ENCODE assay signal across 8 mouse cellular contexts in the genomic region with DNA sequence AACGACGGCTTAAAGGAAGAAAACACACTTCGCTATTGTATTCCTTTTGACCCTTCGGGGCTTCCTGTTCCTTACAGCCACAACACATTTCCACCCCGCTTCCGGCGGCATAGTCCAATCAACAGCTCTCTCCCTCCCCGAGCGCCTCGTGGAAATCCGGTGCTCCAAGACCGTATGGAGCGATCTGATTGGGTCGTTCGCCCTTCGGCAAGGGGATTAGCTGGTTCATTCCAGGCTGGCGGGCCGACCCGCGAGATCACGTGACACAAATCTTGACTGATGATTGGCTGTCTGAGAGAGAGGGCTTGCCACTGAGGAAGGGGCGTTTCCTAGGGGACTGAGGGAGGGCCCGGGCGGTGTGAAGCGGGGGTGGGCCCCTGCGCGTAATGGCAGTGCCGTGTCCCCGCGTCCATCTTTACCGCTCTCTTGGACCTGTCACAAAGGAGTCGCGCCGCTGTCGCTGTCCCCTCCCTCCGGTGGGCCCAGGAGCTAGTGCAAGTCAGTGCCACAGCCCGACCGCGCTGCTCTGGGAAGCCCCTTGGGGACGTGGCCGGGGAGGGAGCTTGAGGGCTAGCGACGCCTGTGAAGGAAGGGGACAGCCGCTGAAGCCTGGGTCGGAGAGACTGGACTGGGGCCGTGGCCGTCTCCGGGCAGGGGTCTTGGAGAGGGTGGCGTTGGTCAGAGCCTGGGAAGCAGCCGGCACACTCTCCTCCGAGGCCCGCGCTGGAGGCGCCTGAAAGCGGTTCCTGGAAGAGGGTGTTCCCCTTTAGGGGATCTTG. TPM values are rescaled to one million over a fixed set of nuclear protein-coding genes. Genes with fewer than 3 reads are reported as not detected.
DNase-seq lines count a peak whose midpoint lies in the region; ATAC-seq and TF ChIP-seq lines count a peak whose summit lies in the region.

A gene (plus strand): TSS at position 331 of the 779 bp plus-strand sequence.
A gene (minus strand): TSS at position 391 of the 779 bp plus-strand sequence.

- peak within 1 kb of the TSS; percentile 76 to 80 for H3K4me3 ChIP-seq in MEL (ENCODE audit: control insufficient read depth in 1 of 2, insufficient read depth in 1 of 2, low read depth in 2 of 2, low read length in 2 of 2)
- H3K4me3 ChIP-seq in cerebellum, adult 2 months (replicated peaks; ENCODE audit: insufficient read depth, low read depth, low read length), result peak within 1 kb of the TSS; percentile 77
- peak within 1 kb of the TSS; percentile 72 for H3K4me3 ChIP-seq in forebrain, postnatal 0 days (ENCODE audit: low read depth, low read length)
- H3K4me3 ChIP-seq in lung, embryonic 15.5 days, result peak within 1 kb of the TSS; percentile 95

- no peaks in the 10 kb centered on the region for H3K9me3 ChIP-seq in MEL (replicated peaks; ENCODE audit: insufficient read depth, low read length)
- H3K9me3 ChIP-seq in forebrain, postnatal 0 days (ENCODE audit: low read length), result no peaks in the 10 kb centered on the region
- no peaks in the 10 kb centered on the region for H3K9me3 ChIP-seq in lung, embryonic 15.5 days

- H3K36me3 ChIP-seq in MEL (ENCODE audit: control insufficient read depth in 1 of 2, insufficient read depth in 2 of 2, low read length in 2 of 2), result peaks cover 0 to 24% of the 10 kb centered on the region in 2 experiments; a peak in 3 of 4 replicates
- no peaks in the 10 kb centered on the region for H3K36me3 ChIP-seq in forebrain, postnatal 0 days (ENCODE audit: insufficient read depth)
- no peaks in the 10 kb centered on the region for H3K36me3 ChIP-seq in lung, embryonic 15.5 days

- peak; percentile 99 for ATAC-seq in forebrain, postnatal 0 days
- ATAC-seq in lung, embryonic 15.5 days (ENCODE audit: borderline replicate concordance, extremely low read depth, low FRiP score, low TSS enrichment), result peak; percentile 100

- no peaks in the 10 kb centered on the region for H3K27me3 ChIP-seq in MEL (ENCODE audit: control insufficient read depth in 1 of 2, insufficient read depth in 2 of 2, low read length in 2 of 2)
- H3K27me3 ChIP-seq in cerebellum, adult 2 months (ENCODE audit: control insufficient read depth, insufficient read depth, low read length), result no peaks in the 10 kb centered on the region
- no peaks in the 10 kb centered on the region for H3K27me3 ChIP-seq in forebrain, postnatal 0 days (ENCODE audit: insufficient read depth, low read length)
- H3K27me3 ChIP-seq in lung, embryonic 15.5 days, result no peaks in the 10 kb centered on the region

- TF ChIP-seq CTCF in MEL (IDR thresholded peaks at IDR 0.05 in 2 of 3, conservative IDR thresholded peaks at IDR 0.05 in 1 of 3; ENCODE audit: control insufficient read depth in 1 of 3, insufficient read depth in 1 of 3, low read depth in 2 of 3, low read length in 3 of 3, poor library complexity in 1 of 3, severe bottlenecking in 1 of 3), result no peak
- no peak for TF ChIP-seq CTCF in cerebellum, adult 2 months (IDR thresholded peaks at IDR 0.05; ENCODE audit: borderline replicate concordance, insufficient read depth, low read depth, low read length)
- no peak for TF ChIP-seq CTCF in forebrain, postnatal 0 days (IDR thresholded peaks at IDR 0.05; ENCODE audit: low read depth)

- H3K4me1 ChIP-seq in MEL (ENCODE audit: control insufficient read depth in 1 of 2, insufficient read depth in 2 of 2, low read length in 2 of 2), result peaks cover 3 to 6% of the 10 kb centered on the region in 2 experiments; a peak in 3 of 4 replicates
- peaks cover 3% of the 10 kb centered on the region; the same call in 1 of the 2 replicates for H3K4me1 ChIP-seq in cerebellum, adult 2 months (ENCODE audit: control insufficient read depth, insufficient read depth, low read length)
- H3K4me1 ChIP-seq in forebrain, postnatal 0 days (ENCODE audit: insufficient read depth), result peaks cover 11% of the 10 kb centered on the region
- H3K4me1 ChIP-seq in lung, embryonic 15.5 days, result peaks cover 20% of the 10 kb centered on the region

- TF ChIP-seq RAD21 in MEL (IDR thresholded peaks at IDR 0.05; ENCODE audit: low read depth, low read length), result no peak

- peak; percentile 99 for DNase-seq in MEL (ENCODE audit: low read depth, low spot score)
- peak; percentile 100 for DNase-seq in cerebellum, adult 2 months
- DNase-seq in forebrain, postnatal 0 days, result peak; percentile 100
- peak; percentile 100 for DNase-seq in heart, postnatal 4 days
- peak; percentile 100 for DNase-seq in layer of hippocampus, adult 8-10 months (ENCODE audit: low spot score in 2 of 2)
- peak; percentile 100 for DNase-seq in ovary, adult 18-20 months (ENCODE audit: low spot score)
- peak; percentile 100 for DNase-seq in thymus, postnatal 0 days (ENCODE audit: low spot score)

- H3K4me2 ChIP-seq in forebrain, postnatal 0 days (ENCODE audit: low read depth), result peak within 1 kb of the TSS; percentile 80
- peak within 1 kb of the TSS; percentile 84 for H3K4me2 ChIP-seq in lung, embryonic 15.5 days

- peak within 1 kb of the TSS; percentile 80 for H3K27ac ChIP-seq in MEL (ENCODE audit: control insufficient read depth, low read depth, low read length)
- peak within 1 kb of the TSS; percentile 57 for H3K27ac ChIP-seq in cerebellum, adult 2 months (ENCODE audit: insufficient read depth, low read length)
- H3K27ac ChIP-seq in forebrain, postnatal 0 days (ENCODE audit: low read depth, low read length), result peak within 1 kb of the TSS; percentile 95
- peak within 1 kb of the TSS; percentile 85 for H3K27ac ChIP-seq in lung, embryonic 15.5 days

- peak; percentile 61 to 84 for TF ChIP-seq POLR2A in MEL (IDR thresholded peaks at IDR 0.05; ENCODE audit: control insufficient read depth in 1 of 2, insufficient read depth in 1 of 2, low read depth in 1 of 2, low read length in 2 of 2, poor library complexity in 1 of 2)
- peak; percentile 86; the same call in 1 of the 2 replicates for TF ChIP-seq POLR2A in cerebellum, adult 2 months (IDR thresholded peaks at IDR 0.05; ENCODE audit: borderline replicate concordance, insufficient read depth, low read length)

- WGBS in cerebellum, adult 2 months, result under 1% methylated on average over 55 of the region's 55 CpGs
- WGBS in forebrain, postnatal 0 days, result 1% methylated on average over 55 of the region's 55 CpGs
- under 1% methylated on average over 55 of the region's 55 CpGs for WGBS in lung, embryonic 15.5 days

- H3K79me2 ChIP-seq in MEL (ENCODE audit: control insufficient read depth, insufficient read depth, low read length, poor library complexity), result peaks cover 64% of the 10 kb centered on the region

- no peak for TF ChIP-seq EP300 in MEL (IDR thresholded peaks at IDR 0.05; ENCODE audit: low read depth in 1 of 2, low read length in 2 of 2)

- H3K9ac ChIP-seq in MEL (ENCODE audit: control insufficient read depth, low read depth, low read length, poor library complexity, severe bottlenecking), result peak within 1 kb of the TSS; percentile 80
- H3K9ac ChIP-seq in forebrain, postnatal 0 days, result peak within 1 kb of the TSS; percentile 91
- H3K9ac ChIP-seq in lung, embryonic 15.5 days, result peak within 1 kb of the TSS; percentile 88

TF ChIP-seq in MEL, 35 proteins besides CTCF, POLR2A, EP300 and RAD21 (continues in another document):
- TF ChIP-seq ZNF384 (IDR thresholded peaks at IDR 0.05; ENCODE audit: low read depth, low read length), result no peak
- peak; percentile 27; the same call in 1 of the 2 replicates for TF ChIP-seq MAZ (IDR thresholded peaks at IDR 0.05; ENCODE audit: low read depth, low read length)
- TF ChIP-seq CHD2 (IDR thresholded peaks at IDR 0.05; ENCODE audit: low read length), result peak; percentile 31; the same call in 1 of the 2 replicates
- TF ChIP-seq ELF1 (IDR thresholded peaks at IDR 0.05; ENCODE audit: low read depth, low read length), result peak; percentile 95
- TF ChIP-seq HCFC1 (IDR thresholded peaks at IDR 0.05; ENCODE audit: low read depth, low read length), result peak; percentile 91
- TF ChIP-seq TBP (IDR thresholded peaks at IDR 0.05; ENCODE audit: low read depth, low read length), result peak; percentile 70; the same call in 1 of the 2 replicates
- no peak for TF ChIP-seq GATA1 (IDR thresholded peaks at IDR 0.05; ENCODE audit: low read depth, low read length)
- TF ChIP-seq NELFE (IDR thresholded peaks at IDR 0.05; ENCODE audit: low read depth, low read length), result peak; percentile 70
- peak; percentile 98 for TF ChIP-seq SIN3A (IDR thresholded peaks at IDR 0.05; ENCODE audit: low read length)
- no peak for TF ChIP-seq MYB (IDR thresholded peaks at IDR 0.05; ENCODE audit: low read depth, low read length)
- peak; percentile 83 for TF ChIP-seq MYC (IDR thresholded peaks at IDR 0.05; ENCODE audit: low read depth, low read length)
- peak; percentile 88 for TF ChIP-seq MXI1 (IDR thresholded peaks at IDR 0.05; ENCODE audit: low read depth, low read length)
- peak; percentile 73 for TF ChIP-seq MAX (IDR thresholded peaks at IDR 0.05; ENCODE audit: low read length)
- TF ChIP-seq USF1 (IDR thresholded peaks at IDR 0.05; ENCODE audit: low read depth, low read length), result peak; percentile 99

RNA-seq across cellular contexts. Expression of the first gene that starts in this region (rescaled TPM):
- total RNA-seq in MEL (2012; rRNA removed), result 32.2 and 34.1 TPM in 2 replicates
- 10 to 100 TPM in 1 of 2 experiments, not detected in 1; 24.5 TPM for polyA plus RNA-seq in MEL (2012; ENCODE audit: insufficient read depth in 1 of 2, insufficient read length in 2 of 2, low read depth in 1 of 2, low replicate concordance in 2 of 2, missing spikeins in 1 of 2)
- 22.0 TPM in 2 replicates for polyA plus RNA-seq in cerebellum, adult 2 months (2012; rRNA removed)
- 53.5 and 55.8 TPM in 2 replicates for total RNA-seq in forebrain, postnatal 0 days (2014; rRNA removed)
- 26.2 and 32.0 TPM in 2 replicates for polyA plus RNA-seq in forebrain, postnatal 0 days (2015; fragmentation: Nextera tagmentation; extraction: Ambion mirVana)
- total RNA-seq in heart, postnatal 4 days (2021), result 10 to 100 TPM; 16.7 to 17.1 TPM
- 10 to 100 TPM; 25.5 to 30.5 (median 27.0) TPM for total RNA-seq in layer of hippocampus, adult 8-10 months (2022)
- 33.7 and 35.2 TPM in 2 replicates for polyA plus RNA-seq in lung, embryonic 15.5 days (2015; fragmentation: Nextera tagmentation; extraction: Ambion mirVana)
- 33.8 and 40.1 TPM in 2 replicates for polyA plus RNA-seq in thymus, postnatal 0 days (2015; fragmentation: Nextera tagmentation; extraction: Ambion mirVana)

RNA-seq across cellular contexts. Expression of the second gene that starts in this region (rescaled TPM):
- total RNA-seq in MEL (2012; rRNA removed), result 43.3 and 46.3 TPM in 2 replicates
- 10 to 100 TPM in 1 of 2 experiments, not detected in 1; 88.1 TPM for polyA plus RNA-seq in MEL (2012; ENCODE audit: insufficient read depth in 1 of 2, insufficient read length in 2 of 2, low read depth in 1 of 2, low replicate concordance in 2 of 2, missing spikeins in 1 of 2)
- 56.1 and 57.6 TPM in 2 replicates for polyA plus RNA-seq in cerebellum, adult 2 months (2012; rRNA removed)
- 44.5 and 51.4 TPM in 2 replicates for total RNA-seq in forebrain, postnatal 0 days (2014; rRNA removed)
- 71.5 and 79.9 TPM in 2 replicates for polyA plus RNA-seq in forebrain, postnatal 0 days (2015; fragmentation: Nextera tagmentation; extraction: Ambion mirVana)
- total RNA-seq in heart, postnatal 4 days (2021), result 10 to 100 TPM; 21.3 to 24.4 TPM
- 10 to 100 TPM; 36.1 to 44.1 (median 40.0) TPM for total RNA-seq in layer of hippocampus, adult 8-10 months (2022)
- 55.4 and 59.8 TPM in 2 replicates for polyA plus RNA-seq in lung, embryonic 15.5 days (2015; fragmentation: Nextera tagmentation; extraction: Ambion mirVana)
- 82.5 and 85.3 TPM in 2 replicates for polyA plus RNA-seq in thymus, postnatal 0 days (2015; fragmentation: Nextera tagmentation; extraction: Ambion mirVana)

Comparison
In these comparisons a context has a peak if more than half of its experiments do, and no peak if none do; other contexts are left out.
1. Peak in every context shown above with its lines: DNase-seq, ATAC-seq, H3K4me3 ChIP-seq and H3K27ac ChIP-seq.